Mouse (Mus musculus) embryonic facial prominence, embryonic 11.5 days (tissue): ENCODE data around the gene Gm36028. TPM values are rescaled to one million over a fixed set of nuclear protein-coding genes. Genes with fewer than 3 reads are reported as not detected.

ENCODE experiments used
- ATAC-seq: fragments of 200-750 bp; cut with Nextera tagmentation; replicated peaks from 2 replicates; pipeline ENCODE4 v1.8.0; 2017; ENCODE audit warnings: low read depth; ENCODE audit not compliant: insufficient number of reproducible peaks, low FRiP score, low TSS enrichment
- DNase-seq: peaks from one replicate; pipeline ENCODE4 v3.0.0-alpha.2; 2015; ENCODE audit warnings: low spot score
- H3K27ac ChIP-seq: fragments of 300-500 bp; sonication (generic); replicated peaks from 2 replicates; pipeline ENCODE4 v1.5.1; 2014; ENCODE audit warnings: mild to moderate bottlenecking, low read depth, low read length, control low read depth
- H3K27me3 ChIP-seq: fragments of 300-500 bp; sonication (generic); 2 replicates; pipeline ENCODE4 v1.6.1; 2014; ENCODE audit warnings: mild to moderate bottlenecking, low read length, moderate library complexity, mixed read lengths; ENCODE audit not compliant: control insufficient read depth, insufficient read depth
- H3K36me3 ChIP-seq: fragments of 300-500 bp; sonication (generic); replicated peaks from 2 replicates; pipeline ENCODE4 v1.6.1; 2014; ENCODE audit warnings: low read depth, mild to moderate bottlenecking, low read length, moderate library complexity, mixed read lengths; ENCODE audit not compliant: control insufficient read depth, insufficient read depth
- H3K4me1 ChIP-seq: fragments of 300-500 bp; sonication (generic); 2 replicates; pipeline ENCODE4 v1.6.1; 2014; ENCODE audit warnings: low read length, mixed read lengths; ENCODE audit not compliant: control insufficient read depth, insufficient read depth
- H3K4me2 ChIP-seq: fragments of 300-500 bp; sonication (generic); 2 replicates; pipeline ENCODE4 v1.6.1; 2014; ENCODE audit warnings: low read depth, mild to moderate bottlenecking, control low read depth, low read length, moderate library complexity
- H3K4me3 ChIP-seq: fragments of 300-500 bp; sonication (generic); 2 replicates; pipeline ENCODE4 v1.5.1; 2014; ENCODE audit warnings: low read depth, low read length, control low read depth
- H3K9ac ChIP-seq: fragments of 300-500 bp; sonication (generic); replicated peaks from 2 replicates; pipeline ENCODE4 v1.6.1; 2014; ENCODE audit warnings: mild to moderate bottlenecking, control low read depth, low read length
- H3K9me3 ChIP-seq: fragments of 300-500 bp; sonication (generic); replicated peaks from 2 replicates; pipeline ENCODE4 v1.6.1; 2016; ENCODE audit warnings: mild to moderate bottlenecking, low read length, inconsistent platforms, mixed read lengths; ENCODE audit not compliant: control insufficient read depth
- WGBS: fragments of 180-500 bp; shearing (Covaris S2); extraction: QIAGEN DNeasy Blood & Tissue Kit; methylation state at CpG from one replicate; pipeline ENCODE4 v1.1.7; 2014; 5-methylcytosine and 5-hydroxymethylcytosine counted together
- polyA plus RNA-seq: library from polyadenylated mRNA; unstranded; fragments of >200 nt; fragmentation: Nextera tagmentation; extraction: Ambion mirVana; gene quantifications from 2 replicates; pipeline ENCODE4 v1.2.1, GENCODE M21; 2014

Gm36028 gene
- polyA plus RNA-seq, 1 experiment from 2014 or later: 0.32 TPM

DNA sequence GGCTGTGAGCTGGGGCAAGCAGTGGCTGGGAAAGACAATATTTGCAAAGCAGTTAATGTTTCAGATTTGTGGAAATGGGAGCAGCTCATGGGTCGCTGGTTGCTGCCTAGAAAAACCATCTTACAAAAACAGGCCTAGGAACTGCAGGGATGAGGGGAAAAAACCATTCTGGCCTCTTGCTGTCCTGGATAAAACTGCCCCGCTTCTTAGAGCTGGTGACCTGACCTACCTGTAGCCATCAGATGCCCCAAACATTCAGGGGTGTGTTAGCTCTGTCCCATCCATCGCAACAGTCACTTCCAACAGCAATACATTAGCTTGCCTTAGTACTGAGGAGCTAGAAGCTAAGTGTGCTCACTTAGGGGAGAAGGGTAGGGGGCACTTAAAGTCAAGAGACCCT is 28.0 kb upstream of the Gm36028 start:
- 90% methylated on average over 3 of the region's 3 CpGs for WGBS

DNA sequence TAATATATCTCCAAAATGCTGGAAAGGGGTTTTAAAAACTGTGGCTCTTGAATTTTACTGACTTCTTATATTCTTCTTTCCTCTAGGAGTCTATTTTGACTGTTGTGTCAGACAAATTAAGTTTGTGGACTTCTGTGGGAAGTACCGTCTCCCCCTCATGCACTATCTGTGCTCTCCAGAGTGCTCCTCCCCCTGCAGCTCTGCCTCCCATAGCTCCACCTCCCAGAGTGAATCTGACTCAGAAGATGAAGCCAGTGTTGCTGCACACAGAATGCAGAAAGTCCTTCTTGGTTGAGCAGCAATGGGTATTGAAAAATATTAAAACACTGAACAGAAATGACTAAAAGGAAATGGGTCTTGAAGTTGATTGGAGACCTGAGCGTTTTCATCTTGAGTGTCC is 20.2 kb upstream of the Gm36028 start:
- Histone ChIP-seq H3K4me2 (no peak overlapping the region), H3K27ac (no peak overlapping the region), H3K4me3 (no peak overlapping the region), H3K9me3 (no peaks in the 10 kb centered on the region), H3K27me3 (no peaks in the 10 kb centered on the region), H3K4me1 (no peaks in the 10 kb centered on the region), H3K9ac (no peak overlapping the region), H3K36me3 (no peaks in the 10 kb centered on the region; the same call in 1 of the 2 replicates)
- DNase-seq (no peak), ATAC-seq (no peak)
- WGBS: 90% methylated on average over 2 of the region's 2 CpGs

More for the DNA sequence above, 28.0 kb upstream of the Gm36028 start:
- DNase-seq (no peak), ATAC-seq (no peak)
- H3K4me2 ChIP-seq: no peak overlapping the region
- H3K36me3 ChIP-seq: no peaks in the 10 kb centered on the region; the same call in 1 of the 2 replicates
- no peaks in the 10 kb centered on the region for H3K9me3 ChIP-seq
- H3K4me3 ChIP-seq: no peak overlapping the region
- no peak overlapping the region for H3K27ac ChIP-seq
- H3K9ac ChIP-seq: no peak overlapping the region
- H3K27me3 ChIP-seq: no peaks in the 10 kb centered on the region
- H3K4me1 ChIP-seq: no peaks in the 10 kb centered on the region

DNA sequence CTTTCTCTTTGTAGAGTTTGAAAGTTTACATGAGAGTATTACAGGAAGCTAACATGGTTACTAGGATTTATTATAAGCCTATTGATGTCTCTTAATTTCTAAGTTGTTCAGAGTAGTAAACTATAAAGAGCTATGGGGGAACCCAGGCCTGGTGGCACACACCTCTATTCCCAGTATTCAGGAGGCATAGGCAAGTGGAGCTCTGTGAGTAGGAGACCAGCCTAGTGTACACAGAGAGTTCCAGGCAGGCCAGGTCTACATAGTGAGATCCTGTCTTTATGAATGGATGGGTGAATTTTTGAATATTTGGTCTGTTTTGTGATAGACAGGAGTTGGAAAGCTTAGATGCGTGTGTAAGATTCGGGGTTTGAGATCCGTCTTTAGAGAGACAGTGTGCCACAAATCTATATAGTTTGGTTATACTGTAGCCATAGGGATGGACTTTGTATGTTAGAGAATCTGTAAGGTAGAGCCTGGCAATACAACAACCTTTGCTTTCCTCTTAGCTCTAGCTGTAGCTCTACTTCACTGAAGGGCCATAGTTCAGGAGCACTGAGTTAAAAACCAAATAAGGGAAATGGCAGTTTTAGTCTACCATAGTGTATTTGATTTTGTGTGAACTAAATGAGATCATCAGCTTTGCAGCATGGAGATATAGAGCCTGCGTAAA is 18.9 kb upstream of the Gm36028 start:
- no peak for ATAC-seq
- Histone ChIP-seq H3K4me3 (no peak overlapping the region), H3K9me3 (no peaks in the 10 kb centered on the region), H3K9ac (no peak overlapping the region), H3K27me3 (no peaks in the 10 kb centered on the region), H3K36me3 (no peaks in the 10 kb centered on the region; the same call in 1 of the 2 replicates), H3K4me1 (no peaks in the 10 kb centered on the region), H3K27ac (no peak overlapping the region), H3K4me2 (no peak overlapping the region)
- WGBS: 94% methylated on average over 4 of the region's 4 CpGs
- DNase-seq: no peak

DNA sequence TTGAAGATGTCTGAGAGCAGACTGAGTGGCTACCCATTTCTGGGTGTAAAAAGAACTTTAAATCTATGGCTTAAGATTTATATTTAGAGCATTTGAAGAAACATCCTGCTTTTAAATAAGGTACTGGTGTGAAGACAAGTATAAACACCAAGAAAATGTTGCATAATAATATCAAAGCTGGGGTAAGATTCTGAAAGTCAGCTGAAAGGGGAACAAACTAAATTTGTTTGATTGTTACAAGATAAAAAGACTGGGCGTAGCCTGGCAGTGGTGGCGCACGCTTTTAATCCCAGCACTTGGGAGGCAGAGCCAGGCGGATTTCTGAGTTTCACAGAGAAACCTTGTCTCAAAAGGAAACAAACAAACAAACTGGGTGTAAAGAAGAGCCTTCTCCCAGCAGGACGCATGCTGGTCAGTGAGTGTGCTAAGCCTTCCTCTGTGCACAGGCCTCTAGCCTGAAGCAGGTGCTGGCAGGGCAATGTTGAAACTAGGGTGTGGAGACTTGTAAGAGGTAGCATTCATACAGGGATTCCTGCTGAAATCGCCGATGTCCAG is 18.1 kb upstream of the Gm36028 start:
- Histone ChIP-seq H3K4me2 (no peak overlapping the region), H3K36me3 (no peaks in the 10 kb centered on the region; the same call in 1 of the 2 replicates), H3K4me3 (no peak overlapping the region), H3K9ac (no peak overlapping the region), H3K27me3 (no peaks in the 10 kb centered on the region), H3K9me3 (no peaks in the 10 kb centered on the region), H3K4me1 (no peaks in the 10 kb centered on the region), H3K27ac (no peak overlapping the region)
- WGBS: 91% methylated on average over 7 of the region's 7 CpGs
- no peak for ATAC-seq
- no peak for DNase-seq

- no peak overlapping the region for H3K9ac ChIP-seq
Observed at GRCm38 (mm10) chr16:37877406-37877805, 16.5 kb upstream of the Gm36028 start.

DNA sequence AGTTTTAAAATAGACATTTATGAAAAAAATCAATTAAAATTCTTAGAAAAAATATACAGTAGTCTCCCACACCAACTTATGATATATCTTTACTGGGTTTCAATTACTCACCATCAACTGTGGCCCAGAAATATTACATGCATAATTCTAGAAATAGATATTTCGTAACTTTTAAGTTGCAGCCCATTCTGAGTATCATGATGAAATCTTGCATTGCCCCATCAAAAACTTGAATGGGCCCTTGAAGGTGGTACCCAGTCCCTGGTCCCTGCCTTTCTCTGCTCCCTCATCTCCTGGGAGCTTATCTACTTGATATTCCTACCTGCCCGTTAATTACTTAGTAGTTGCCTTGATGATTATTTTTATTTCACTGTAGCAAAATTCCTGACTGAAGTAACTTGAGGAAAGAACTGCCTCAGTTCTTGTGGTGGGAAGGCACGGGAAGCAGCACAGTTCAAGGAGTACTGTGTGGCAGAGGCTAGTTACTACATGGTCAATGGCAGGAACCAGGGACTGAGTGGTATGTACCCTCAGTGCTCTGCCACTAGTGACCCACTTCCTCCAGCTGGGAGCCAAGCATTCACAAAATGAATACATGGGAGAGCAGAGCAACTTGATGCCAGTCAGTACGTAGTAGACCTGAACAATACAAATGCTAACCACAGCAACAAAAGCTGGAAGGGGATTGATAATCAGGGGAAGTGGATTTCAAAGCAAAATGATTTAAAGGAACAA is 13.7 kb upstream of the Gm36028 start:
- Histone ChIP-seq H3K27me3 (no peaks in the 10 kb centered on the region), H3K27ac (no peak overlapping the region), H3K4me1 (no peaks in the 10 kb centered on the region), H3K4me2 (no peak overlapping the region), H3K9ac (no peak overlapping the region), H3K36me3 (no peaks in the 10 kb centered on the region; the same call in 1 of the 2 replicates), H3K4me3 (no peak overlapping the region), H3K9me3 (no peaks in the 10 kb centered on the region)
- ATAC-seq: no peak
- DNase-seq: no peak
- WGBS: 86% methylated on average over 4 of the region's 4 CpGs

More at GRCm38 (mm10) chr16:37877406-37877805, 16.5 kb upstream of the Gm36028 start:
- no peaks in the 10 kb centered on the region for H3K9me3 ChIP-seq
- H3K4me1 ChIP-seq: no peaks in the 10 kb centered on the region
- H3K4me3 ChIP-seq: no peak overlapping the region
- DNase-seq (no peak), ATAC-seq (no peak)
- H3K27me3 ChIP-seq: no peaks in the 10 kb centered on the region
- no peak overlapping the region for H3K4me2 ChIP-seq
- H3K36me3 ChIP-seq: no peaks in the 10 kb centered on the region; the same call in 1 of the 2 replicates
- H3K27ac ChIP-seq: no peak overlapping the region
- WGBS: 99% methylated on average over 3 of the region's 3 CpGs

- H3K9ac ChIP-seq: no peak overlapping the region
- no peak overlapping the region for H3K4me2 ChIP-seq
- H3K4me3 ChIP-seq: no peak overlapping the region
- no peak for ATAC-seq
- no peaks in the 10 kb centered on the region for H3K4me1 ChIP-seq
- no peak overlapping the region for H3K27ac ChIP-seq
- no peaks in the 10 kb centered on the region for H3K9me3 ChIP-seq
- no peaks in the 10 kb centered on the region for H3K36me3 ChIP-seq
- no peaks in the 10 kb centered on the region for H3K27me3 ChIP-seq
- WGBS: 95% methylated on average over 4 of the region's 4 CpGs
- no peak for DNase-seq
Observed at GRCm38 (mm10) chr16:37871112-37871715, 10.3 kb upstream of the Gm36028 start.
